Mouse (Mus musculus) limb, embryonic 13.5 days (tissue): ENCODE results near the gene Tnfrsf23. TPM values are rescaled to one million over a fixed set of nuclear protein-coding genes. Genes with fewer than 3 reads are reported as not detected.
A peak's percentile ranks its signal among the peaks of the same experiment; 100 is the strongest.
"Not testable (repeated sequence)": the region's sequence is repeated elsewhere in the genome, so short reads cannot be mapped to it uniquely, and the experiment has no call there.

Experiments
- ATAC-seq: fragments of 200-750 bp; cut with Nextera tagmentation; 2 replicates; pipeline ENCODE4 v1.8.0; 2017; ENCODE audit warnings: low read depth, moderate number of reproducible peaks, moderate TSS enrichment; ENCODE audit not compliant: low FRiP score
- H3K27ac ChIP-seq: fragments of 300-500 bp; sonication (generic); 2 replicates; pipeline ENCODE4 v1.5.1; 2015; ENCODE audit warnings: inconsistent platforms, mild to moderate bottlenecking, moderate library complexity
- H3K27me3 ChIP-seq: fragments of 300-500 bp; sonication (generic); 2 replicates; pipeline ENCODE4 v1.6.1; 2015; ENCODE audit warnings: mild to moderate bottlenecking, inconsistent platforms
- H3K36me3 ChIP-seq: fragments of 300-500 bp; sonication (generic); 2 replicates; pipeline ENCODE4 v1.6.1; 2015; ENCODE audit warnings: inconsistent platforms, mild to moderate bottlenecking, moderate library complexity
- H3K4me1 ChIP-seq: fragments of 300-500 bp; sonication (generic); 2 replicates; pipeline ENCODE4 v1.6.1; 2015; ENCODE audit warnings: inconsistent platforms
- H3K4me2 ChIP-seq: fragments of 300-500 bp; sonication (generic); replicated peaks from 2 replicates; pipeline ENCODE4 v1.6.1; 2015; ENCODE audit warnings: inconsistent platforms, mild to moderate bottlenecking, moderate library complexity
- H3K4me3 ChIP-seq: fragments of 300-500 bp; sonication (generic); 2 replicates; pipeline ENCODE4 v1.5.1; 2015; ENCODE audit warnings: moderate library complexity, mild to moderate bottlenecking, inconsistent platforms
- H3K9ac ChIP-seq: fragments of 300-500 bp; sonication (generic); 2 replicates; pipeline ENCODE4 v1.6.1; 2015; ENCODE audit warnings: mild to moderate bottlenecking, inconsistent platforms
- H3K9me3 ChIP-seq: fragments of 300-500 bp; sonication (generic); 2 replicates; pipeline ENCODE4 v1.6.1; 2016; ENCODE audit warnings: inconsistent platforms
- WGBS: fragments of 180-500 bp; shearing (Covaris S2); methylation state at CpG from one replicate; pipeline ENCODE4 v1.1.7; 2015; 5-methylcytosine and 5-hydroxymethylcytosine counted together
- polyA plus RNA-seq: library from polyadenylated mRNA; unstranded; fragments of >200 nt; fragmentation: Nextera tagmentation; extraction: Ambion mirVana; gene quantifications from 2 replicates; pipeline ENCODE4 v1.2.1, GENCODE M21; 2015

The Tnfrsf23 gene
- polyA plus RNA-seq, 1 experiment from 2014 or later: 1.2 TPM

DNA sequence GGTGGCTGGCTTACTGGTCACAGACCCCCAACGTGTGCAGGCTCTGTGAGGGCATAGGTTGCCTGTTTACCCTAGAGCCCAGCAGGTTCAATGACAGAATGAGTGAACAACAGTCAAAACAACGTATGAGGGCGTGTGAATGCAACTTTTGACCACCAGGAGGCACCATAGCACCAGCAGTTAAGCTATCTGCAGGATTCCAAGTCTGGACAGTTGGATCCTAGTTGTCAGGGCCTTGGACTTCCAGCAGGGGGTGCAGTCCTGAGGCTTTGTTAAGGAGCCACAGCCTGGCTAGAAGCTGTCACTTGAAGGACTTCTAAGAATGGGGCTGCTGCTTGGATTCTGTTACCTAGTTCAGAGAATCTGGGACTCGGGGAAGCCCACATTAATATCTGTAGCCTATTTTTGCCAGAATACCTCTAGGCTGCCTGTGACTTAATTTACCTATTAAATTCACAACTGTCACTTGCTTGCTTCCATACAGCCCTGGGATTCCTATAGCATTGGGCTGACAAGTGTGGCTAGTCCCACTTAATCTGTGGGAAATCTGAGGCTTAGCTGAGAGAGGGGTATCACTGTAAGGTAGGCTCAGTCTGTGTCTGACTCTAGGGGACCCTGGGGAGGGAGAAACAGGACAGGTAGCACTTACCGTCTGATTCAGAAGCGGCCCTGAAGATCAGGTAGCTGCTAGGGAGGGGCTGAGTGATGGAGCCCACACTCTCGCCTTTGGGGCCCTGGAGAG lies 21.2 kb upstream of the Tnfrsf23 start:
- 36% methylated on average over 7 of the region's 7 CpGs for WGBS

DNA sequence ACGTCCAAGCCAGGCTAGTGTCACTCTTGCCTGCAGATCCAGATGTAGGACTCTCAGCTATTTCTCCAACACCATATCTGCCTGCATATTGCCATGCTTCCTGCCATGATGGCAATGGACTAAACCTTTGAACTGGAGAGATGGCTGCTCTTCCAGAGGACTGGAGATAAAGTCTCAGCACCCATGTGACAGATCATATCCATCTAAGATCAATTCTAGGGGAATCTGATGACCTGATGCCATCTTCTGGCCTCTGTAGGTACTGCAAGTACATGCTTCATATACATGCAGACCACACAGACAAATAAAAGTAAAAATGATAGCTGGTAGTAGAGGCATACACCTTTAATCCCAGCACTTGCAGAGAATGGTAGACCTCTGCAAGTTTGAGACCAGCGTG lies 10.5 kb upstream of the Tnfrsf23 start:
- Histone ChIP-seq H3K9me3 (0 out of 2 replicates have a peak, but pooled peaks cover 5% of the 10 kb centered on the region), H3K4me2 (no peak overlapping the region), H3K27ac (no peak overlapping the region), H3K27me3 (no peaks in the 10 kb centered on the region), H3K36me3 (peaks cover 92% of the 10 kb centered on the region), H3K4me1 (no peaks in the 10 kb centered on the region), H3K9ac (no peak overlapping the region), H3K4me3 (no peak overlapping the region)
- WGBS: 63% methylated on average over 2 of the region's 2 CpGs
- ATAC-seq: no peak

More for the DNA sequence above, 21.2 kb upstream of the Tnfrsf23 start:
- no peaks in the 10 kb centered on the region for H3K27me3 ChIP-seq
- no peak overlapping the region for H3K4me3 ChIP-seq
- H3K4me2 ChIP-seq: no peak overlapping the region
- peaks cover 5% of the 10 kb centered on the region for H3K4me1 ChIP-seq
- peak; percentile 52; the same call in 1 of the 2 replicates for ATAC-seq
- no peaks in the 10 kb centered on the region for H3K9me3 ChIP-seq
- peaks cover 96% of the 10 kb centered on the region for H3K36me3 ChIP-seq
- H3K9ac ChIP-seq: no peak overlapping the region
- no peak overlapping the region for H3K27ac ChIP-seq

DNA sequence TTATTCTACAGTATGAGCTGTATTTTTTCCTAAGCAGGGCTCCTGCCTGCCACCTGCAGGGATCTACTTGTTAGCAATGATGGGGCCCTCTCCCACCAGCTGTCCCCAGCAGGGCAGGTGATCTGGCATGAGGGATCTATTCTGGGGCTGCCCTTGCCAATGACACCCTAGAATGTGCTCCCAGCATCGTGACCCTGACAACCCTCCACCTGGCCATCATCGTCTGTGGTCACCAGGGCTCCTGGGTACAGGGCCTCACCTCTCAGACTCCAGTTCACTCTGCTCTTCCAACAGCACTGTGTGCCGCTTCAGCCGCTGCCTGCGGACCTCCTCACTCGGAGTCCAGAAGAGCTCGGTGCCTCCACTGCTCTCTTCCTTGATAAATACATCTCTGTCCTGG lies 8.9 kb upstream of the Tnfrsf23 start:
- Histone ChIP-seq H3K4me2 (no peak overlapping the region), H3K4me3 (no peak overlapping the region), H3K36me3 (peaks cover 97% of the 10 kb centered on the region), H3K27ac (no peak overlapping the region), H3K9me3 (0 out of 2 replicates have a peak, but pooled peaks cover 5% of the 10 kb centered on the region), H3K4me1 (no peaks in the 10 kb centered on the region), H3K27me3 (no peaks in the 10 kb centered on the region), H3K9ac (no peak overlapping the region)
- no peak for ATAC-seq
- 93% methylated on average over 7 of the region's 7 CpGs for WGBS

DNA sequence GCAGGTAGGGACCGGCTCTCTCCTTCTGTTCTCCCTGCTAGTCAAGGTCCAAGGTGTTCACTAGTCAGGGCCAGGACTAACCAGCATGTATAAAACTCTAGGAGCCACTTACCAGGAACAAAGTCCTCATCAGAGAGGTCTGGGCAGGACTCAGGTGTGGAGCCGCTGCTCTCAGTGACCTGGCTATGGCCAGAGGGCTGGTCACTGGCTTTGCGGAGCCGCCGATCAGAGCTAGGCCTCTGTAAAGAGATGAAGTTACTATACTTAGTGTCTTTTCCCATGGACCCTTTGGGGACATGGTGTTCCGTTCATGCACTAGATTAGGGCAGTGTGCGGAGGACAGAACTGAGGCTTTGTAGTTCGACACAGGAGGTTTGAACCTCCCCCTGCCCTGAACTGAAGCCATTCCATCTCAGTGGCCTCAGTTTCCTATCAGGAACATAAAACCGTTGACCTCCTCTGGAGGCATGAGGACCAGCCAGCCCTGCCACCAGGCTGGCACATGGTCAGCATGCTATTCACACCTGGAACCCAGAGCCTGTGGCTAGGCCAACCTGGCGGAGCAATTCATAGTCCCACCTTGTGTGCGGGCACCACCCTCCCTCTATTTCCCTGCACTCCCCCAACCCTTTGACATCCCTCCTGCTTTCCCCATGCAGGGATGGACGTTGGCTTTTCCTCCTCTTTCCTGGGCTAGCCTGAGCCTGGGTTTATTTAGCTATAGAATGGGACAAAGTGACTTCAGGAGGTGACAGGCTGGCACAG lies 7.3 kb upstream of the Tnfrsf23 start:
- Histone ChIP-seq H3K4me1 (no peaks in the 10 kb centered on the region), H3K27ac (no peak overlapping the region), H3K4me3 (no peak overlapping the region), H3K9me3 (0 out of 2 replicates have a peak, but pooled peaks cover 5% of the 10 kb centered on the region), H3K4me2 (no peak overlapping the region), H3K27me3 (no peaks in the 10 kb centered on the region), H3K9ac (no peak overlapping the region), H3K36me3 (peaks cover 99% of the 10 kb centered on the region)
- WGBS: 90% methylated on average over 12 of the region's 12 CpGs
- ATAC-seq: no peak

DNA sequence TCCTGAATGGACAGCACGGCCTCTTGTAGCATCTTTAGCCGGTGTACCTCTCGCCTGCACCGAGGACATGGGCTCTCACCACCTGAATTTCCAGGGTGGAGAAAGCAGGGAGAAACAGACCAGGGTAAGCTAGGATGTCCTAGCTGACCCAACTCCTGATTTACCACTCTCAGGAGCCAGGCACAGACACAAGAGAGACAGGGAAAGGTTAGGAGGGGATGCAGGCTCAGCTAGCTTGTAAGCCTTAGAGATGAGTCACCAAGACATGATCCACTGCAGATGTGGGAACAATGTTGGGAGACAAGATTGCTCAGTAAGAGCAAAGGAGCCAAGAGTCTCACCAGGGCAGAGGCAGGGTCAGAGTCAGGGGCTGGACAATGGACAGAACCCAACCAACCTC lies 6.2 kb upstream of the Tnfrsf23 start:
- no peak overlapping the region for H3K4me2 ChIP-seq
- H3K9me3 ChIP-seq: 0 out of 2 replicates have a peak, but pooled peaks cover 5% of the 10 kb centered on the region
- H3K27ac ChIP-seq: no peak overlapping the region
- peaks cover 96% of the 10 kb centered on the region for H3K36me3 ChIP-seq
- no peak overlapping the region for H3K4me3 ChIP-seq
- no peaks in the 10 kb centered on the region for H3K27me3 ChIP-seq
- WGBS: 95% methylated on average over 4 of the region's 4 CpGs
- H3K4me1 ChIP-seq: no peaks in the 10 kb centered on the region
- no peak overlapping the region for H3K9ac ChIP-seq
- ATAC-seq: no peak

DNA sequence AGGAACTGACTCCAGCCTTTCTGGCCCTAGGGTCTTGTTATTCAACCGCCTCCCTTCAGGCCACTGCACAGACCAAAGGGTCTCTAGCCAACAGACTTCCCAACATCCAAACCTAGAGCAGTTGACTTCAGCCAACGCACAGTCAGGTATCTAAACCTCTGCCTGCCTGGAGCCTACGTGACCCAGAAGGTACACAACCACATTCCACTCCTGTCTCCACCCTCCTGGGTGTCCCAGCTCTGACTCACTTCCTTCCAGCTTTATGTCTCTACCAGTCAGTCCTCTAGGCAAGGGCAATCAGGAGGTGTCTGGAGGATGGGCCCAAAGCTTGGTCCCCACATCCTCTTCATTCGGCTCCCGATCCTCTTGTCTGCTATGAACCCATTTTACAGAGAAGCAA lies 5.5 kb upstream of the Tnfrsf23 start:
- H3K27ac ChIP-seq: no peak overlapping the region
- H3K4me1 ChIP-seq: no peaks in the 10 kb centered on the region
- no peak overlapping the region for H3K4me2 ChIP-seq
- no peak for ATAC-seq
- no peaks in the 10 kb centered on the region for H3K27me3 ChIP-seq
- H3K9ac ChIP-seq: no peak overlapping the region
- 91% methylated on average over 5 of the region's 5 CpGs for WGBS
- H3K4me3 ChIP-seq: no peak overlapping the region
- H3K36me3 ChIP-seq: peaks cover 89% of the 10 kb centered on the region
- 0 out of 2 replicates have a peak, but pooled peaks cover 1% of the 10 kb centered on the region for H3K9me3 ChIP-seq

DNA sequence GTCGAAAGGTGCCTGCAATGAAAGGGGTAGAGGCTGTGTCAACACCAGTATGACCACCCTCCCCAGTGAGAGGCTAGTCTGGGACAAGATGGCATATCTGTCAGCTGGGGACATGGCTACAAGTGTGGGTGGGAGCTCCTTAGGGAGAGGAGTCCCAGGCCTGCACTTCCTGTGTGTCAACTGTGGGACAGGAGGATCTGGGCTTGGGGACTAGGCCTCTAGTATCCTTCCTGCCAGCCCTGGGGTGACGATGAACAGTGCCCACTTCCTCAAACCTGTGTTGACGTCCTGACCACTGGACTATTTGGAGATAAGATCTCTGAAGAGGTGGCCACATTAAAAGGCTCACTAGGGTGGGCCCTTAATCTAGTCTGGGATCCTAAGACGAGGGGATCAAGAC lies 4.3 kb upstream of the Tnfrsf23 start:
- 70% methylated on average over 4 of the region's 4 CpGs for WGBS
- no peak for ATAC-seq
- H3K4me1 ChIP-seq: no peaks in the 10 kb centered on the region

DNA sequence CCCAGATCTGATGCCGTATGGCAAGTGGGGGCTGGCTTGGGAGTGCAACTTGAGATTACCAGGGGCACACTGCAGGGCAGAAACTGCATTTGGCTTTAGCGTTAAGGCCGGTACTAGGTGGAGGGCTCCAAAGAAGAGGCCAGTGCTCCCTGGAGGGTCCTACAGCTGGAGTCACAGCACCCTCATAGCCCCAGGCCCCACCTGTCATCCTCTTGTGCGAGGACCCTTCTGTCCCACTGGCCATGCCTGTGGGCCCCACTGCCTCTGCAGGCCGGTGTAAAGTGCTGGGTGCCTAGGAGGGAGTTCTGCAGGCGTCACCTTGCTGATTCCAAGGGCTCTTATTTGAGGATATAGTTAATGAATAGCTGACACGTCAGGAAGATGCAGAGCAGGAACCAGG lies 3.8 kb upstream of the Tnfrsf23 start:
- no peak overlapping the region for H3K4me3 ChIP-seq
- no peak overlapping the region for H3K27ac ChIP-seq
- no peak for ATAC-seq
- 76% methylated on average over 7 of the region's 7 CpGs for WGBS
- H3K4me2 ChIP-seq: no peak overlapping the region
- no peaks in the 10 kb centered on the region; the same call in 1 of the 2 replicates for H3K27me3 ChIP-seq
- H3K4me1 ChIP-seq: no peaks in the 10 kb centered on the region
- H3K9me3 ChIP-seq: no peaks in the 10 kb centered on the region
- no peak overlapping the region for H3K9ac ChIP-seq
- H3K36me3 ChIP-seq: peaks cover 72% of the 10 kb centered on the region

More for the DNA sequence above, 4.3 kb upstream of the Tnfrsf23 start:
- no peak overlapping the region for H3K9ac ChIP-seq
- H3K36me3 ChIP-seq: peaks cover 77% of the 10 kb centered on the region
- no peak overlapping the region for H3K4me2 ChIP-seq
- H3K9me3 ChIP-seq: no peaks in the 10 kb centered on the region
- H3K4me3 ChIP-seq: no peak overlapping the region
- no peak overlapping the region for H3K27ac ChIP-seq
- H3K27me3 ChIP-seq: no peaks in the 10 kb centered on the region; the same call in 1 of the 2 replicates

DNA sequence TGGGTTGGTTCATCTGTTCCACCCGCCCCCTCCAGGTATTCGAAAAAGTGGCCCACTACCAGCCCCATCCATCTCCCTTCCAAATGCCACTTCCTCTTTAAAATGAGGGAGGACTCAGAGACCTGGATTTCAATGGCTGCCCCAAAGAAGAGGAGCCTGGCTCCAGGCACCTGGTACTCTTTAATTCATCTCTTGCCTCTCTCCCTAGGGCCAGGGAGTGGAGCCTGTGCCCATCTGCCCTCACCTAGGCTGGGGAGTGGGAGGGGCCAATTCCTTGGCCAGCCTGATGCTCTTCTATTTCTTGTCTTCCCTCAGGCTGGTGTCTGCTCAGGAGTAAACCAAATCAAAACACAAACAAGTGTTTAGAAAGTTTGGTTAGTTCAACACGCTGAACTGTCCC lies 1.0 kb upstream of the Tnfrsf23 start:
- not testable (repeated sequence) for H3K27me3 ChIP-seq, H3K4me1 ChIP-seq, ATAC-seq, H3K4me2 ChIP-seq, H3K4me3 ChIP-seq, H3K9me3 ChIP-seq, H3K27ac ChIP-seq, H3K9ac ChIP-seq
- H3K36me3 ChIP-seq: peaks cover 44% of the 10 kb centered on the region
- 81% methylated on average over 3 of the region's 3 CpGs for WGBS

DNA sequence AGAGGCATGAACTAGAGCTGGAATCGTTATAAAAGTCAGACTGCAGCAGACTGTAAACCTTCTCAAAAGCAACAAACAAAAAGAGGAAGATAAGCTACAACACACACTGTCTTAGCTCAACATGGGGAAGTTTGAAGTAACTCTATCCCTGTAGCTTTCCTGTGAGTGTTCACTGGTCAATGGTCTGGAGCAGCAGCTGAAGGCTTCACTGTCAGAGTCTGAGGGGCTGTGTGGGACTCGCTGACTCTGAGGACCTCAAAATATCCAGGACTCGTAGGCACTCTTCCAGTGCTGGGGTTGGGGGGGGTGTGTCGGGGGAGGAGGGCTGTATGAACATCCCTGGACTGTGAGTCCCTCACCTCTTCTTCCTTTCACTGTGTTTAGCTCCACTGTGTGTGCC lies 519 bp upstream of the Tnfrsf23 start:
- H3K36me3 ChIP-seq: peaks cover 39% of the 10 kb centered on the region
- H3K4me2 ChIP-seq, H3K27ac ChIP-seq, H3K4me1 ChIP-seq, H3K27me3 ChIP-seq, H3K9me3 ChIP-seq, H3K4me3 ChIP-seq, H3K9ac ChIP-seq: not testable (repeated sequence)
- 56% methylated on average over 4 of the region's 4 CpGs for WGBS
- 0 out of 2 replicates have a peak, but pooled peaks have one; percentile 33 for ATAC-seq

DNA sequence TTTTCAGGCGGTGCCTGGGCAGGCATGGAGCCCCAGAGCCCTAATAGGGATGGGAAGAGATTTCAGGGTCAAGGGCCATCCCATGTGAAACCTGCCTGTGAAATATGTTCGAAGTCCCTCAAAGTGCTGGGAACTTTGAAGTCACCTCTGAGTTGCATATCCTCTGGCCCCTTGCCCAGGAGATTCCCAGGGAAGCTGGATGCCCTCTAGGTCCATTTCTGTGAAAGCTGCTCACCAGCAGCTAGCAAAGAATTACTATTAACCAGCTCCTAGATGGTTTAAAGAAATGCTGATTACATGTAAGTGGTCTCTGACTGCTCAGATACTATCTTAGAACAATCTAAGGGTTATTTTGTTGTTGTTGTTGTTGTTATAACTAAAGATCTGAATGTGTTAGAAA lies 1.1 kb downstream of the Tnfrsf23 start:
- not testable (repeated sequence) for H3K4me2 ChIP-seq, H3K9ac ChIP-seq, H3K4me3 ChIP-seq, H3K4me1 ChIP-seq, H3K27me3 ChIP-seq, H3K27ac ChIP-seq, H3K9me3 ChIP-seq, ATAC-seq
- H3K36me3 ChIP-seq: peaks cover 23% of the 10 kb centered on the region
- WGBS: 90% methylated on average over 2 of the region's 2 CpGs

DNA sequence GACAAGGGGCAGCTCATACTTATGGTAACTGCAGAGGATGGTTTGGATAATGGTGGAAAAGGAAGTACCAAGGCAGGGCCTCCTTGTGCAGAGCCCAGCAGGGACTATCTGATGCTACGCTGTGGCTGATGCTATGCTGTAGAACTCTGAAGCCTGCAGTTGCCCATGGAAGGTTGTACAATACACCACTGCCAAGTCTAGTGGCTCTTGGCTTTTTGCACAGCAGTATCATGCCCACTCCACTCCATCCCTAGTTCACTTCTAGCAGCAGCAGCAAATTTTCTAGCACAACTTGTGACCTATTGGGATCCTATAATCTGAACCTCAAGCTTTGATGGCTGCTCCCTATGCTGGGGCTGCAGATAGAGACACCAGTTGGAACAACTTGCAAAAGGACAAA lies 4.1 kb downstream of the Tnfrsf23 start:
- H3K9ac ChIP-seq: no peak overlapping the region
- no peaks in the 10 kb centered on the region for H3K4me1 ChIP-seq
- H3K4me3 ChIP-seq: no peak overlapping the region
- 88% methylated on average over 1 of the region's 1 CpGs for WGBS
- no peaks in the 10 kb centered on the region; the same call in 1 of the 2 replicates for H3K27me3 ChIP-seq
- H3K27ac ChIP-seq: no peak overlapping the region
- no peak for ATAC-seq
- no peaks in the 10 kb centered on the region for H3K9me3 ChIP-seq
- no peak overlapping the region for H3K4me2 ChIP-seq
- H3K36me3 ChIP-seq: no peaks in the 10 kb centered on the region
